Mouse (Mus musculus) erythroblast, embryonic 14.5 days (primary cell): Measurements from ENCODE around the gene Ap1s3.

Experiments used
- GATA1 ChIP-seq: IDR thresholded peaks from 2 replicates; pipeline ENCODE4 v1.6.1; 2012; ENCODE audit warnings: low read length, inconsistent platforms, mixed read lengths
- TAL1 ChIP-seq: IDR thresholded peaks from 3 replicates; pipeline ENCODE4 v1.6.1; 2012; ENCODE audit warnings: low read length, inconsistent platforms, mixed read lengths

DNA sequence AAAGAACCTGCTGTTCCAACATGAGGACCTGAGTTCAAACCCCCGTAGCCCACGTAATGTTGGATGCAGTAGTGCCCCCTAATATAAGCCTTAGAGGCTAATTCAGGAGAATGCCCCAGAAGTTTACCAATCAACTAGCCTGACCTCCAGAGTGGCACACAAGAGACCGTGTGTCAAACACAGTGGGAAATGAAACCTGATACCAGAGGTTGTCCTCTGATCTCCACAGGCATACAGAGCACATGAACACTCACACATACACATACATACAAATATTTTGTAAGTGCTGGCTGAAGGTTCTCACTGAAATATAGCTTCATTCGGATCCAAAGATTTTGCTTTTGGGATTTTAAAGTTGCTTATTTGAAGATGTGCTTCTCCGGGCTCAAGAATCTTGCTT lies 32.1 kb downstream of the Ap1s3 start:
- no peak for TF ChIP-seq GATA1
- no peak for TF ChIP-seq TAL1
